Mouse (Mus musculus): ENCODE results near the gene Plg.

GRCm38 (mm10) chr17:12467642-12468041, 89.2 kb downstream of the Plg start:
- no peak for TF ChIP-seq CTCF (IDR thresholded peaks at IDR 0.05)
- 0 out of 2 replicates have a peak, but pooled peaks have one; percentile 23 for TF ChIP-seq EP300 (IDR thresholded peaks at IDR 0.05)

All from lung, postnatal 0 days (tissue).